Mouse (Mus musculus) heart, postnatal 0 days (tissue): ENCODE measurements at regions not wholly inside any gene's neighbourhood (a gene's known extent, or its start where the extent isn't known, plus 50 kb on each side); places are given as distances from the start of the nearest gene placed in this dataset.

ENCODE experiments used
- CTCF ChIP-seq: IDR thresholded peaks from 2 replicates; pipeline ENCODE4 v1.5.1; 2016; ENCODE audit warnings: antibody characterized with exemption, control low read depth, low read depth
- EP300 ChIP-seq: IDR thresholded peaks from 2 replicates; pipeline ENCODE4 v1.6.1; 2016; ENCODE audit warnings: antibody characterized with exemption, low read depth

DNA sequence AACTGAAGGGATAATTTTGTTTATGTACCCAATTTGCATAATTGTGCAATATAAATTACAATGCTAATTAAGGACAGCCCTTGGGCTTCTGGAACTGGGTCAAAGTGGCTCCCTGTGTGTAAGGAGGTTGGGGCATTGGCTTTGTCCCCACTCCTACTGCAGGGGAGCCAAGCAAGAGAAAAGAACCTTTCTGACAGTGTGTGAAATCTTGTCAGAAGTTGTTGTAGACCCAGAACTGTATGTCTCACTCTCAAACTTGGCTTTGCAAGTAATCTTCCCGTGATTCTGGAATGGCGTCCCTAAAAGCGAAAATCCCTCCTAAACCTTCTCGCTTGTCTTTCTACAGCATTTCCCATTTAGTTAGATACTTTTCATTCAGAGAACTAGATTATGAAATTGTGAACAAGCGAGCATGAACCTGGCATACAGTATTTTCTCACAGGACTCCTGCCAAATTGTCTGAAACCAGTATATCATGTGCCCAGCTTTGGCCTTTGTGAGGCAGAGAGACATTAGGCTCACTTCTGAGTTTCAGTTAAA, 83.8 kb upstream of the Gm11146 start:
- TF ChIP-seq CTCF (no peak), EP300 (no peak)
